Mouse (Mus musculus) liver, adult 2 months (tissue): ENCODE data around the gene Tmem230.

Experiments used
- CTCF ChIP-seq: fragments of 200-500 bp; IDR thresholded peaks from 2 replicates; pipeline ENCODE4 v1.5.1; 2011; ENCODE audit warnings: low read depth, low read length, control low read depth
- POLR2A ChIP-seq: fragments of 200-500 bp; IDR thresholded peaks from 2 replicates; pipeline ENCODE4 v1.6.1; 2011; ENCODE audit warnings: low read length, control low read depth; ENCODE audit not compliant: insufficient read depth; ENCODE audit errors: extremely low read depth

DNA sequence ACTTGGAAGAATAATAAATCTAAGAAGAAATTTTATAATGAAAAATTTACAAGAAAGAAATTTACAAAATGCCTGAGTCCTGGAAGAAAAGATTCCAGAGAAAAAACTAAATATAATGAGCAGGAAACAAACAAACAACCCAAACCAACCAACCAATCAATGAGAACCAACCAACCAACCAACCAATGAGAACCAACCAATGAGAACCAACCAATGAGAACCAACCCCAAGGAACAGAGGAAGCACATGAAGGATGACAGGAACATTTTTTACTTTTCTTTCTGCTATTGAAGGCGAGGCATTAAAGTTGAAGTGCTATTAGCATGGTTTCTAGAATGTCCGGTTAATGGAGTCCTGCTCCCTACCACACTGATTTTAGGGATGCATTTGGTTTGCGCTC, 13.0 kb upstream of the Tmem230 start:
- TF ChIP-seq POLR2A = no peak
- no peak for TF ChIP-seq CTCF
